Mouse (Mus musculus): ENCODE measurements around the gene Phf10. TPM values are rescaled to one million over a fixed set of nuclear protein-coding genes. Genes with fewer than 3 reads are reported as not detected.
"Not testable (repeated sequence)": the region's sequence is repeated elsewhere in the genome, so short reads cannot be mapped to it uniquely, and the experiment has no call there.

The Phf10 gene
- polyA plus RNA-seq, 1 experiment from 2014 or later, result 36.9 TPM

- no peak overlapping the region for H3K9ac ChIP-seq (ENCODE audit: low read length)
- no peaks in the 10 kb centered on the region for H3K36me3 ChIP-seq (ENCODE audit: control insufficient read depth, insufficient read depth, low read length)
- no peak overlapping the region for H3K4me3 ChIP-seq (ENCODE audit: control insufficient read depth in 1 of 2, insufficient read depth in 1 of 2, low read depth in 1 of 2, low read length in 2 of 2)
- no peak for ATAC-seq (ENCODE audit: insufficient number of reproducible peaks, insufficient read depth, low FRiP score, low read depth)
- no peaks in the 10 kb centered on the region for H3K9me3 ChIP-seq (ENCODE audit: control insufficient read depth, low read length)
- no peak overlapping the region for H3K4me2 ChIP-seq (ENCODE audit: low read length)
- H3K4me1 ChIP-seq (ENCODE audit: control insufficient read depth in 2 of 2, insufficient read depth in 2 of 2, low read length in 2 of 2), result no peaks in the 10 kb centered on the region
- no peak overlapping the region for H3K27ac ChIP-seq (replicated peaks in 1 of 2; ENCODE audit: control insufficient read depth in 1 of 2, insufficient read depth in 1 of 2, low read depth in 2 of 2, low read length in 2 of 2)
- no peaks in the 10 kb centered on the region for H3K27me3 ChIP-seq (ENCODE audit: control insufficient read depth, insufficient read depth, low read length)
- 53% methylated on average over 5 of the region's 5 CpGs for WGBS
Observed at GRCm38 (mm10) chr17:14935841-14936605, 25.1 kb downstream of the Phf10 start.

GRCm38 (mm10) chr17:14935280-14935679, 25.8 kb downstream of the Phf10 start:
- H3K9ac ChIP-seq (ENCODE audit: low read length); H3K4me1 ChIP-seq (ENCODE audit: control insufficient read depth in 2 of 2, insufficient read depth in 2 of 2, low read length in 2 of 2); ATAC-seq (ENCODE audit: insufficient number of reproducible peaks, insufficient read depth, low FRiP score, low read depth); H3K9me3 ChIP-seq (ENCODE audit: control insufficient read depth, low read length); H3K4me3 ChIP-seq (ENCODE audit: control insufficient read depth in 1 of 2, insufficient read depth in 1 of 2, low read depth in 1 of 2, low read length in 2 of 2); H3K27ac ChIP-seq (replicated peaks in 1 of 2; ENCODE audit: control insufficient read depth in 1 of 2, insufficient read depth in 1 of 2, low read depth in 2 of 2, low read length in 2 of 2); H3K36me3 ChIP-seq (ENCODE audit: control insufficient read depth, insufficient read depth, low read length); H3K4me2 ChIP-seq (ENCODE audit: low read length); H3K27me3 ChIP-seq (ENCODE audit: control insufficient read depth, insufficient read depth, low read length): not testable (repeated sequence)
- WGBS, result 80% methylated on average over 14 of the region's 14 CpGs

GRCm38 (mm10) chr17:14931469-14931868, 29.6 kb downstream of the Phf10 start:
- ATAC-seq (ENCODE audit: insufficient number of reproducible peaks, insufficient read depth, low FRiP score, low read depth), result no peak
- H3K9ac ChIP-seq (ENCODE audit: low read length), result no peak overlapping the region
- H3K9me3 ChIP-seq (ENCODE audit: control insufficient read depth, low read length), result no peaks in the 10 kb centered on the region
- H3K4me3 ChIP-seq (ENCODE audit: control insufficient read depth in 1 of 2, insufficient read depth in 1 of 2, low read depth in 1 of 2, low read length in 2 of 2), result no peak overlapping the region
- no peak overlapping the region for H3K4me2 ChIP-seq (ENCODE audit: low read length)
- no peaks in the 10 kb centered on the region for H3K27me3 ChIP-seq (ENCODE audit: control insufficient read depth, insufficient read depth, low read length)
- H3K27ac ChIP-seq (replicated peaks in 1 of 2; ENCODE audit: control insufficient read depth in 1 of 2, insufficient read depth in 1 of 2, low read depth in 2 of 2, low read length in 2 of 2), result no peak overlapping the region
- no peaks in the 10 kb centered on the region for H3K4me1 ChIP-seq (ENCODE audit: control insufficient read depth in 2 of 2, insufficient read depth in 2 of 2, low read length in 2 of 2)
- no peaks in the 10 kb centered on the region for H3K36me3 ChIP-seq (ENCODE audit: control insufficient read depth, insufficient read depth, low read length)
- WGBS, result 72% methylated on average over 5 of the region's 5 CpGs

- H3K4me3 ChIP-seq (ENCODE audit: control insufficient read depth in 1 of 2, insufficient read depth in 1 of 2, low read depth in 1 of 2, low read length in 2 of 2), result no peak overlapping the region
- no peak overlapping the region for H3K9ac ChIP-seq (ENCODE audit: low read length)
- H3K36me3 ChIP-seq (ENCODE audit: control insufficient read depth, insufficient read depth, low read length), result no peaks in the 10 kb centered on the region
- H3K27ac ChIP-seq (replicated peaks in 1 of 2; ENCODE audit: control insufficient read depth in 1 of 2, insufficient read depth in 1 of 2, low read depth in 2 of 2, low read length in 2 of 2), result no peak overlapping the region
- no peaks in the 10 kb centered on the region for H3K4me1 ChIP-seq (ENCODE audit: control insufficient read depth in 2 of 2, insufficient read depth in 2 of 2, low read length in 2 of 2)
- H3K27me3 ChIP-seq (ENCODE audit: control insufficient read depth, insufficient read depth, low read length), result no peaks in the 10 kb centered on the region
- 72% methylated on average over 7 of the region's 7 CpGs for WGBS
- no peaks in the 10 kb centered on the region for H3K9me3 ChIP-seq (ENCODE audit: control insufficient read depth, low read length)
- H3K4me2 ChIP-seq (ENCODE audit: low read length), result no peak overlapping the region
- ATAC-seq (ENCODE audit: insufficient number of reproducible peaks, insufficient read depth, low FRiP score, low read depth), result no peak
Observed at GRCm38 (mm10) chr17:14930697-14931096, 30.4 kb downstream of the Phf10 start.

DNA sequence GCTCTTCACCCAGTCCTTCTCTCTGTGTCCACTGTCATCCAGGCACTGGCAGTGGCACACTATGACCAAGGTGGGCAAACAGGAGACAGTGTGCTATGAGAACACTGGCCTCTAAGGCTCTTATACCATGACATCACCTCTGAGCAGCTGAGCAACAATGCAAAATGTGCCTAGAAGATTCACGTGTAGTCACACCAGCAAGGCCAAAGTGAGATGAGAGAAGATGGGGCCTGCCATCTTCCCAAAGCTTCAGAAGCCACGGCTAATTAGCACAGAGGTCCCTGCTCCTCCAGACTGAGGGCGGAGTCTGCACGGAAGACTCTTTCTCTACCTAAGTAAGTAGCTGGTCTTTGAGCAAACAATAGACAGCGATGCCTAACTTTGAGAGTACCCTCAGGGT, 32.4 kb downstream of the Phf10 start:
- no peaks in the 10 kb centered on the region for H3K36me3 ChIP-seq (ENCODE audit: control insufficient read depth, insufficient read depth, low read length)
- WGBS, result 64% methylated on average over 5 of the region's 5 CpGs
- H3K4me1 ChIP-seq (ENCODE audit: control insufficient read depth in 2 of 2, insufficient read depth in 2 of 2, low read length in 2 of 2), result no peaks in the 10 kb centered on the region
- H3K9ac ChIP-seq (ENCODE audit: low read length), result no peak overlapping the region
- H3K9me3 ChIP-seq (ENCODE audit: control insufficient read depth, low read length), result no peaks in the 10 kb centered on the region
- H3K4me3 ChIP-seq (ENCODE audit: control insufficient read depth in 1 of 2, insufficient read depth in 1 of 2, low read depth in 1 of 2, low read length in 2 of 2), result no peak overlapping the region
- no peak overlapping the region for H3K27ac ChIP-seq (replicated peaks in 1 of 2; ENCODE audit: control insufficient read depth in 1 of 2, insufficient read depth in 1 of 2, low read depth in 2 of 2, low read length in 2 of 2)
- no peak for ATAC-seq (ENCODE audit: insufficient number of reproducible peaks, insufficient read depth, low FRiP score, low read depth)
- no peaks in the 10 kb centered on the region for H3K27me3 ChIP-seq (ENCODE audit: control insufficient read depth, insufficient read depth, low read length)
- no peak overlapping the region for H3K4me2 ChIP-seq (ENCODE audit: low read length)

DNA sequence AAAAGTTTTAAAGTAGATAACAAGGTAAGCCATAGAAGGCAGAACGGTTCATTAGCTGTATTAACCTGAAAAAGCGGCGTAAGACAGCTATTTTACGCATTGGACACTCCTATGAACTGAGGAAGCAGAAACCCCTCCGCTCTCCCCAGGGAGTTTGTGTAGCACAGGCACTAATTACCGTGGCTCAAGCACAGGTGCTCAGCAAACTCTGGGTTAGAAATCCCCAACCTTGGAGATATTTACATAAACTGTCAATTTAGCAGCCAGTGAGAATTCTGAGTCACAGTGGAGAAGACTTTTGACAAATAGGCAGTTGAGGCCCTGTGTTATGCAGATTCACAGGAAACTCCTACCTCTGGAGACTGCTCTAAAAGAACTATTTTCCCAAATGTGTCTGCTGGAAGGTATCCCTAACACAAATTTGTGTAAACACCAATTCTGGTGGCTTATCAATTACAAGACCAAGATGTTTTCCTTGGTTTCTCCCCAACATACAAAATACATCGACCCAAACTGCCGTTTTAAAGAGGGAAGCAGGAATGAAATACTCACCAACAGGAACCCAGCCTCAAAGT, 33.3 kb downstream of the Phf10 start:
- H3K27me3 ChIP-seq (ENCODE audit: control insufficient read depth, insufficient read depth, low read length), result no peaks in the 10 kb centered on the region
- ATAC-seq (ENCODE audit: insufficient number of reproducible peaks, insufficient read depth, low FRiP score, low read depth), result no peak
- no peak overlapping the region for H3K9ac ChIP-seq (ENCODE audit: low read length)
- no peaks in the 10 kb centered on the region for H3K9me3 ChIP-seq (ENCODE audit: control insufficient read depth, low read length)
- H3K36me3 ChIP-seq (ENCODE audit: control insufficient read depth, insufficient read depth, low read length), result no peaks in the 10 kb centered on the region
- no peak overlapping the region for H3K27ac ChIP-seq (replicated peaks in 1 of 2; ENCODE audit: control insufficient read depth in 1 of 2, insufficient read depth in 1 of 2, low read depth in 2 of 2, low read length in 2 of 2)
- H3K4me2 ChIP-seq (ENCODE audit: low read length), result no peak overlapping the region
- no peak overlapping the region for H3K4me3 ChIP-seq (ENCODE audit: control insufficient read depth in 1 of 2, insufficient read depth in 1 of 2, low read depth in 1 of 2, low read length in 2 of 2)
- WGBS, result 78% methylated on average over 8 of the region's 8 CpGs
- H3K4me1 ChIP-seq (ENCODE audit: control insufficient read depth in 2 of 2, insufficient read depth in 2 of 2, low read length in 2 of 2), result no peaks in the 10 kb centered on the region

DNA sequence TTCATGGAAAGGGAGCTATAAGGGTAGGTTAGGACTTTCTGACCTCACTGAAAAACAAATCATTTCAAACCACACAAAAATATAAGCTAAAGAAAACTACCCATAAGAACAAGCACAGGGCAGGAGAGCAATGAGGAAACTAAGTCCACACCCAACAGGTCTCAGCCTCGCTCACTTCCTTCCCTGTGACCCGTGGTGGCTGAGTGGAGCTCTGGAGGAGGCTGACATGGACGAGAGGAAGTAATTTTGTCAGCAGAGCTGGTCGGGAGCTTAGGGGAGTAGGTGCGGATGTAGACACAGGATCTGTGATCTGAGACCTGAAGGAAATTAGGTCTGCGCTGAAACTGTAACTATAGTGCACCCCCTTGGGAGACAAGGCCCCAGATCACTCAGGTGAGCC, 39.5 kb downstream of the Phf10 start:
- no peak for ATAC-seq (ENCODE audit: insufficient number of reproducible peaks, insufficient read depth, low FRiP score, low read depth)
- H3K9ac ChIP-seq (ENCODE audit: low read length), result no peak overlapping the region
- H3K9me3 ChIP-seq (ENCODE audit: control insufficient read depth, low read length), result no peaks in the 10 kb centered on the region
- H3K36me3 ChIP-seq (ENCODE audit: control insufficient read depth, insufficient read depth, low read length), result no peaks in the 10 kb centered on the region
- no peak overlapping the region for H3K4me3 ChIP-seq (ENCODE audit: control insufficient read depth in 1 of 2, insufficient read depth in 1 of 2, low read depth in 1 of 2, low read length in 2 of 2)
- no peak overlapping the region for H3K27ac ChIP-seq (replicated peaks in 1 of 2; ENCODE audit: control insufficient read depth in 1 of 2, insufficient read depth in 1 of 2, low read depth in 2 of 2, low read length in 2 of 2)
- WGBS, result 53% methylated on average over 6 of the region's 6 CpGs
- no peaks in the 10 kb centered on the region for H3K4me1 ChIP-seq (ENCODE audit: control insufficient read depth in 2 of 2, insufficient read depth in 2 of 2, low read length in 2 of 2)
- H3K4me2 ChIP-seq (ENCODE audit: low read length), result no peak overlapping the region
- peaks cover 9% of the 10 kb centered on the region; the same call in 1 of the 2 replicates for H3K27me3 ChIP-seq (ENCODE audit: control insufficient read depth, insufficient read depth, low read length)

DNA sequence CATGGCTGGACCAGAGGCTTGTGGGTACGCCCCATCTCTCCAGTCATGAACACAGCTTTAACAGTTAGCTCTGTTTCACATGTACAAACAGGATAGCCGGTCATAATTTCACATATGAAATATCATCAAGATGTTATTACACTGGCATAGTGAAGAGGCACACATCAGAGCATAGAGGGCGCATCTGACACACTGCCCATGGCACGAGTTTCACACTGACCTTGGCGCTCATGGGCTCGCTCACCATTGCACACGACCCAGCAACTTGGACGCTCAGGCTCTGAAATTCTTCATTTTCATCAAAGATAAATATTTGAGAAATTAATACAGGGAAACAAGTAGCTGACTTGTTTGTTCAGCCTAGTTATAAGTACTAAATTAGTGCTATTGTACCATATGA, 43.2 kb downstream of the Phf10 start:
- H3K36me3 ChIP-seq (ENCODE audit: control insufficient read depth, insufficient read depth, low read length), result no peaks in the 10 kb centered on the region
- no peak overlapping the region for H3K27ac ChIP-seq (replicated peaks in 1 of 2; ENCODE audit: control insufficient read depth in 1 of 2, insufficient read depth in 1 of 2, low read depth in 2 of 2, low read length in 2 of 2)
- no peak overlapping the region for H3K4me3 ChIP-seq (ENCODE audit: control insufficient read depth in 1 of 2, insufficient read depth in 1 of 2, low read depth in 1 of 2, low read length in 2 of 2)
- WGBS, result 83% methylated on average over 8 of the region's 8 CpGs
- no peaks in the 10 kb centered on the region for H3K9me3 ChIP-seq (ENCODE audit: control insufficient read depth, low read length)
- H3K9ac ChIP-seq (ENCODE audit: low read length), result no peak overlapping the region
- no peak for ATAC-seq (ENCODE audit: insufficient number of reproducible peaks, insufficient read depth, low FRiP score, low read depth)
- H3K27me3 ChIP-seq (ENCODE audit: control insufficient read depth, insufficient read depth, low read length), result peaks cover 9% of the 10 kb centered on the region; the same call in 1 of the 2 replicates
- no peaks in the 10 kb centered on the region for H3K4me1 ChIP-seq (ENCODE audit: control insufficient read depth in 2 of 2, insufficient read depth in 2 of 2, low read length in 2 of 2)
- no peak overlapping the region for H3K4me2 ChIP-seq (ENCODE audit: low read length)
